Mouse (Mus musculus): ENCODE results near the gene Tpm1. TPM values are rescaled to one million over a fixed set of nuclear protein-coding genes. Genes with fewer than 3 reads are reported as not detected.

Gene Tpm1
- polyA plus RNA-seq, 1 experiment from 2014 or later: 165 TPM

DNA sequence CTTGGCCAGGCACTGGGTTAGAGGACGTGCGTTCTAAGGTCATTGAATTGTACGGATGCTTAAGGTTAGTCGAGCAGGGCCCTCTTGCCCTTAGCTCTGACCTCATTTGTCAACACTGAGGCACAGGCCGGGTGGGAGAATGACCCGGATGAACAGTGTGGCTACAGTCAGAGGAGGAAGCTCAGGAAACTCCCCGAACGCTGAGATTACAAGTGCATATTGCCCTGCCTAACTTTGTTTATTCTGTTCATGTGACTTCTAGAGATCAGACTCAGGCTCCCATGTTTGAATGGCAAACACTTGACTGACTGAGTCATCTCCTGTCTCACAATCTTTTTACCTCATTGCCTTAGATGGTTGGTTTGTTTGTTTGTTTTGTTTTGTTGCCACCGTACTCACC lies 37.7 kb downstream of the Tpm1 start:
- H3K4me3 ChIP-seq: no peak overlapping the region
- no peaks in the 10 kb centered on the region for H3K36me3 ChIP-seq
- H3K9ac ChIP-seq: no peak overlapping the region
- no peaks in the 10 kb centered on the region for H3K27me3 ChIP-seq
- H3K9me3 ChIP-seq: no peaks in the 10 kb centered on the region
- ATAC-seq (ENCODE audit: low FRiP score): no peak
- no peaks in the 10 kb centered on the region for H3K4me1 ChIP-seq (replicated peaks)
- no peak overlapping the region for H3K4me2 ChIP-seq
- 83% methylated on average over 9 of the region's 9 CpGs for WGBS
- H3K27ac ChIP-seq: no peak overlapping the region

DNA sequence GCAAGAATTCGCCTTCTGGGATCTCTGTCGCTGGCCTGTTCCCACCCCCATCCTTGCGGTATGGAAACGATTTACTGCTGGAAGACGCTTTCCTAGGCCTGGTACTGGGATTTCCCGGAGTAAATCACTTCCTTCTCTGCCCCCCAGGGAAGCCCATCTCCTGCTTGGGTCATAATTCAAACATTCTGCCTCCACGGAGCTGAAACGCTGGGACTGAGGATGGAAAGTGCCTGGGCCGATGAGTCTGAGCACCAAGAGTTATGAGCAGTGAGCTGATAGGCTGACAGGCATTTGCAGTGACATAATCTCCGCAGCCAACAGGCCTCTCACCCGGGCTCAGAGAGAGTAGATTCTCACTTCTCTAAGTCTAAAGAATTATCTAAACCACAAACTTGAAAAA lies 40.4 kb downstream of the Tpm1 start:
- 61% methylated on average over 11 of the region's 11 CpGs for WGBS
- Histone ChIP-seq H3K9ac (no peak overlapping the region), H3K4me3 (no peak overlapping the region), H3K4me1 (replicated peaks) (peaks cover 10% of the 10 kb centered on the region), H3K27me3 (no peaks in the 10 kb centered on the region), H3K9me3 (no peaks in the 10 kb centered on the region), H3K27ac (no peak overlapping the region), H3K36me3 (no peaks in the 10 kb centered on the region), H3K4me2 (no peak overlapping the region)
- no peak for ATAC-seq (ENCODE audit: low FRiP score)

DNA sequence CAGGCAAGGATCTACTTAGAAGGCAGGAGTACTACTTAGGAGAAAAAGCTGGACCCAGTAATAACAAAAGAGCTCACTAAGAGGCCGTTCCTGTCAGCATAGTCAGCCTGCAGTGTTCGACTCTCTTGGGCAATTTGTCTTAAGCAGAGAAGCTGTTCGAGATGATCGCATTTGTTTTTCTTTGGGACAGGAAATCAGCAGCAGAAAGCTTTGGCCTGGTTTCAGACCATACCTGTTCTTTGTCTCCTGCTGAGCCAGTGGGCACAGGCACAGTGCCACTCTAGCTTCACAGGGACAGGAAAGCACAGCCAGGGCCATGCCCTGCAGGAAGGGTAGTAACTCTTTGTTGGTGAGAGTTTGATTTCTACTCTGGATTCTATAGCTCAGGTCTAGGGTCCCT lies 42.8 kb downstream of the Tpm1 start:
- 77% methylated on average over 4 of the region's 4 CpGs for WGBS
- Histone ChIP-seq H3K4me1 (replicated peaks) (peaks cover 17% of the 10 kb centered on the region), H3K36me3 (no peaks in the 10 kb centered on the region), H3K27me3 (no peaks in the 10 kb centered on the region), H3K4me3 (no peak overlapping the region), H3K9me3 (no peaks in the 10 kb centered on the region), H3K27ac (no peak overlapping the region), H3K4me2 (no peak overlapping the region), H3K9ac (no peak overlapping the region)
- ATAC-seq (ENCODE audit: low FRiP score): no peak

- no peaks in the 10 kb centered on the region for H3K9me3 ChIP-seq
- no peaks in the 10 kb centered on the region for H3K36me3 ChIP-seq
- H3K27ac ChIP-seq: no peak overlapping the region
- H3K4me2 ChIP-seq: no peak overlapping the region
- H3K27me3 ChIP-seq: no peaks in the 10 kb centered on the region
- H3K4me3 ChIP-seq: no peak overlapping the region
- H3K4me1 ChIP-seq (replicated peaks): peaks cover 17% of the 10 kb centered on the region
- 70% methylated on average over 11 of the region's 11 CpGs for WGBS
- ATAC-seq (ENCODE audit: low FRiP score): no peak
- H3K9ac ChIP-seq: no peak overlapping the region
Measured at GRCm38 (mm10) chr9:67005161-67005742, 44.0 kb downstream of the Tpm1 start.

DNA sequence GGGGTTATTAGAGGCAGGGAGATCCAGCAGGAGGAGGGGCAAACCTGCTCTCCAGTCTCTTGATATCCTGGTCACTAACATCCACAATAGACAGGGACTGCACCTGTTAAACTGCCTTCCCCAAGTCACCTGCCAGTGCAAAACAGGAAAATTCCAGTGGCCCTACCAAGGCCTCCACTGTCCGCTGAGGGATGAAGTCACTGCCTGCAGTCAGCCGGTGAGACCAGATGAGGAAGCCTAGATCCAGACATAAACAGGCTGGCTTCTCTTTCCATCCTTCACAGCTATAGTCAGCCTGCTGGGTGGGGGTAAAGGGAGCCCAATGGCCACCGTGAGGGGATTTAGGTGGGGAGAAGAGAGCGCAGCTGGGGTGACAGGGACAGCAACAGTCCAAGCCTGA lies 45.5 kb downstream of the Tpm1 start:
- ATAC-seq (ENCODE audit: low FRiP score): no peak
- no peaks in the 10 kb centered on the region for H3K9me3 ChIP-seq
- H3K27ac ChIP-seq: no peak overlapping the region
- H3K9ac ChIP-seq: no peak overlapping the region
- no peak overlapping the region for H3K4me3 ChIP-seq
- peaks cover 17% of the 10 kb centered on the region for H3K4me1 ChIP-seq (replicated peaks)
- no peak overlapping the region for H3K4me2 ChIP-seq
- WGBS: 57% methylated on average over 4 of the region's 4 CpGs
- no peaks in the 10 kb centered on the region for H3K36me3 ChIP-seq
- no peaks in the 10 kb centered on the region for H3K27me3 ChIP-seq

GRCm38 (mm10) chr9:67003156-67003555 lies 46.0 kb downstream of the Tpm1 start:
- no peak for ATAC-seq (ENCODE audit: low FRiP score)
- Histone ChIP-seq H3K4me1 (replicated peaks) (peaks cover 17% of the 10 kb centered on the region), H3K36me3 (no peaks in the 10 kb centered on the region), H3K9ac (no peak overlapping the region), H3K9me3 (no peaks in the 10 kb centered on the region), H3K4me3 (no peak overlapping the region), H3K27me3 (no peaks in the 10 kb centered on the region), H3K27ac (no peak overlapping the region), H3K4me2 (no peak overlapping the region)
- WGBS: 42% methylated on average over 4 of the region's 4 CpGs

- H3K27ac ChIP-seq: no peak overlapping the region
- no peaks in the 10 kb centered on the region for H3K36me3 ChIP-seq
- no peaks in the 10 kb centered on the region for H3K27me3 ChIP-seq
- no peak for ATAC-seq (ENCODE audit: low FRiP score)
- no peak overlapping the region for H3K9ac ChIP-seq
- no peaks in the 10 kb centered on the region for H3K9me3 ChIP-seq
- WGBS: 83% methylated on average over 4 of the region's 4 CpGs
- H3K4me2 ChIP-seq: no peak overlapping the region
- no peak overlapping the region for H3K4me3 ChIP-seq
- H3K4me1 ChIP-seq (replicated peaks): peaks cover 17% of the 10 kb centered on the region
Measured at GRCm38 (mm10) chr9:67001506-67001905, 47.7 kb downstream of the Tpm1 start.

DNA sequence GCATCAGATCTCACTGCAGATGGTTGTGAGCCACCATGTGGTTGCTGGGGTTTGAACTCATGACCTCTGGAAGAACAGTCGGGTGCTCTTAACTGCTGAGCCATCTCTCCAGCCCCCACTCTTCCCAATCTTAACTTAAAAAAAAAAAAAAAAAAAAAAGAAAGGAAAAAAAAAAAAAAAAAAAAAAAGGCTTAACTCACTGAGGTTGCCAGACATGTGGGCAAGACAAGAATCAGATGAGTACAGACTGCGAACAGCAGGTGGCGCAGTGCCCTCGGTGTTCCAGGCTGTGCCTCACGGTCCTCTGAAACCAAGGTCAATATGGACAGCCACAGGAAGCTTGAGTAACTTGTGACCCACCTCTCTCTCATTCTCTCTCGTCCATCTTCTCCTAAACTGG lies 48.2 kb downstream of the Tpm1 start:
- WGBS: 5% methylated on average over 6 of the region's 6 CpGs

DNA sequence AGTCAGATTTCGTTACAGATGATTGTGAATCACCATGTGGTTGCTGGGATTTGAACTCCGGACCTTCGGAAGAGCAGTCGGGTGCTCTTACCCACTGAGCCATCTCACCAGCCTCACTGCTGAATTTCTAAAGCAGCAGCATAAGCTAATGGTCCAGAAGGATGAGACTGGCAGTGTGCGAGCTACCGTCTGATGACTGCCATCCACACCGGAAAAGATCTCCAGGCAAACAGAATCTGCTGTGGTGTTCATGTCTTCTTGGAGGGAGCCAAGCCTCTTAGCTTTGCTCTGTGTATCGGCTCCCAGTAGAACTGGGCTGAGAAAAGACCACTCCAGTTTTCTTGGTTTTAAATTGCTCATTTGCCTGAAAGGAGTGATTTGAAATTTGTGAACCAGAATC lies 49.5 kb downstream of the Tpm1 start:
- H3K4me3 ChIP-seq: no peak overlapping the region
- H3K4me1 ChIP-seq (replicated peaks): peaks cover 7% of the 10 kb centered on the region; the same call in 1 of the 2 replicates
- H3K36me3 ChIP-seq: no peaks in the 10 kb centered on the region
- 95% methylated on average over 8 of the region's 8 CpGs for WGBS
- no peak overlapping the region for H3K27ac ChIP-seq
- H3K9me3 ChIP-seq: no peaks in the 10 kb centered on the region
- H3K9ac ChIP-seq: no peak overlapping the region
- ATAC-seq (ENCODE audit: low FRiP score): no peak
- no peaks in the 10 kb centered on the region for H3K27me3 ChIP-seq
- no peak overlapping the region for H3K4me2 ChIP-seq

More for the DNA sequence above, 48.2 kb downstream of the Tpm1 start:
- Histone ChIP-seq H3K27ac (no peak overlapping the region), H3K9ac (no peak overlapping the region), H3K9me3 (no peaks in the 10 kb centered on the region), H3K27me3 (no peaks in the 10 kb centered on the region), H3K4me1 (replicated peaks) (peaks cover 17% of the 10 kb centered on the region), H3K36me3 (no peaks in the 10 kb centered on the region), H3K4me2 (no peak overlapping the region), H3K4me3 (no peak overlapping the region)
- ATAC-seq (ENCODE audit: low FRiP score): no peak

- WGBS: 81% methylated on average over 8 of the region's 8 CpGs
- no peak overlapping the region for H3K4me2 ChIP-seq
- H3K36me3 ChIP-seq: no peaks in the 10 kb centered on the region
- H3K27me3 ChIP-seq: no peaks in the 10 kb centered on the region
- H3K27ac ChIP-seq: no peak overlapping the region
- no peaks in the 10 kb centered on the region for H3K9me3 ChIP-seq
- H3K9ac ChIP-seq: no peak overlapping the region
- H3K4me1 ChIP-seq (replicated peaks): peaks cover 20% of the 10 kb centered on the region
- no peak for ATAC-seq (ENCODE audit: low FRiP score)
- no peak overlapping the region for H3K4me3 ChIP-seq
Measured at GRCm38 (mm10) chr9:66991750-66992410, 57.3 kb downstream of the Tpm1 start.

DNA sequence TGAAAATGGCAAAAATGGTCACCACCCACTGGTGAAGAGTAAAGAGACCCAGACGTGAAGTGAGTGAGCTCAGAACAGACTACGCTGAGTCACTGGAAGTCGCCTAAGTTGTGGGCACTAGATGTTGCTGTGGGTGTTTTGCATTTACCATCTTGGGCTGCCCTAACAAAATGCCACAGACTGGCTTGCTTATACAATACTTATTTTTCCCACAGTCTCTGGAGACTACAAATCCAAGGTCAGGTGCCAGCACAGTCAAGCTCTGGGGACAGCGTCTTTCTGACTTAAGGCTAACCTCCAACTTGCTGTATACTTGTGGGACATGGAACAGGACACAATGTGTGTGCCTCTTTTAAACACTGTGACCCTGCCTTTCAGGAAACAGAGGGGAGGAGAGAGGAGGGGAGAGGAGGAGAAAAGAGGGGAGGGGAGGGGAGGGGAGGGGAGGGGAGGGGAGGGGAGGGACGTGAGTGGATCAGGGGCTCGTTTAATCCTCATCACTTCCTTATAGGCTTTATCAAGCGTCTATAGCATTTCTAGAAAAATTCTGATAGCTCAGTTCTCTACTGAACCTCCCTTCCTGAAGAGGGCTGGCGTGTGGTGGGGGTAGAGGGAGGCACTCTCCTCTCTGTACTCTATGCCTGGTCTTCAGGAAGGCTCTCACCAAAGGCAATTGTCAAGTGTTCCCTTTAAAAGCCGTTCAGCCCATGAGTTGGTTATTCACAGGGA lies 58.0 kb downstream of the Tpm1 start:
- 61% methylated on average over 9 of the region's 9 CpGs for WGBS
- no peak overlapping the region for H3K4me2 ChIP-seq
- peaks cover 20% of the 10 kb centered on the region for H3K4me1 ChIP-seq (replicated peaks)
- no peak for ATAC-seq (ENCODE audit: low FRiP score)
- no peaks in the 10 kb centered on the region for H3K9me3 ChIP-seq
- H3K27me3 ChIP-seq: no peaks in the 10 kb centered on the region
- no peak overlapping the region for H3K27ac ChIP-seq
- H3K36me3 ChIP-seq: no peaks in the 10 kb centered on the region
- no peak overlapping the region for H3K4me3 ChIP-seq
- no peak overlapping the region for H3K9ac ChIP-seq

DNA sequence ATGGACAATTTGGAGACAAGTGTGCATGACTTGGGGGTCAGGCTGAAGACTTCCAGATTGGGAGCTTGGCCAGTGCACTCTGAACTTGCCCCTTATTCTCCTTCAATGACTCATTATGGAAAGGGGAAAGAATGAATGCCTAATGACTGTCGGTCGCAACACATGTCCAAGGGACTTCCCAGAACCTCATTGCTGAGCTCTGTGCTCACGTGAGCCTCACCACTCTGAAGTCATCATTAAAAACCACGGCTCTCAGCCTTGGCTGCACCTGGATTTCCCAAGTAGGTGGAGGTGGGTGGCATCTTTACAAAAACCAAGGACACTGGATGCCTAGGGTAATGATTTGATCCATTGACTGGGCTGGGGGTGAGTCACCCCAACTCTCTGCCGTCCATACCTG lies 59.2 kb downstream of the Tpm1 start:
- H3K9ac ChIP-seq: no peak overlapping the region
- no peaks in the 10 kb centered on the region for H3K9me3 ChIP-seq
- H3K27ac ChIP-seq: no peak overlapping the region
- no peak for ATAC-seq (ENCODE audit: low FRiP score)
- H3K4me1 ChIP-seq (replicated peaks): peaks cover 20% of the 10 kb centered on the region
- H3K4me2 ChIP-seq: no peak overlapping the region
- no peaks in the 10 kb centered on the region for H3K27me3 ChIP-seq
- H3K36me3 ChIP-seq: no peaks in the 10 kb centered on the region
- H3K4me3 ChIP-seq: no peak overlapping the region
- WGBS: 94% methylated on average over 5 of the region's 5 CpGs

DNA sequence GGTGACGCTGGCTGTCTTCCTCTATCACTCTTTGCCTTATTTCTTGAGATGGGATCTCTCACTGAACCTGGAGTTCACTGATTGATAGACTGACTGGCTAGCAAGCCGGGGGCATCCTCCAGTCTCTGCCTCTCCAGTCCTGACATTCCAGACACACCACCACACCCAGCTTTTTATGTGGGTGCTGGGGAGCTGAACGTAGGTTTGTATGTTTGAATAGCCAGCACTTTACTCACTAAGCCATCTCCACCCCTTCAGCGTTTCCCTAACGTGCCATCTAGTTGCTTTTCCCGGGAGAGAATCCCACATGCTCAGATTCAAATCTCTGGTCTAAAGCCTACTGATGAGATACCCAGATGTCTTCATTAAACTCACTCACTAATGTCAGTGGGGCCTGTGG lies 59.6 kb downstream of the Tpm1 start:
- Histone ChIP-seq H3K27ac (no peak overlapping the region), H3K27me3 (no peaks in the 10 kb centered on the region), H3K4me1 (replicated peaks) (peaks cover 20% of the 10 kb centered on the region), H3K4me3 (no peak overlapping the region), H3K9ac (no peak overlapping the region), H3K4me2 (no peak overlapping the region), H3K36me3 (no peaks in the 10 kb centered on the region), H3K9me3 (no peaks in the 10 kb centered on the region)
- ATAC-seq (ENCODE audit: low FRiP score): no peak
- 68% methylated on average over 6 of the region's 6 CpGs for WGBS
